Mouse (Mus musculus) erythroblast, embryonic 14.5 days (primary cell): ENCODE results near the gene Copb1.

ENCODE experiments used
- GATA1 ChIP-seq: IDR thresholded peaks from 2 replicates; pipeline ENCODE4 v1.6.1; 2012; ENCODE audit warnings: low read length, inconsistent platforms, mixed read lengths
- TAL1 ChIP-seq: IDR thresholded peaks from 3 replicates; pipeline ENCODE4 v1.6.1; 2012; ENCODE audit warnings: low read length, inconsistent platforms, mixed read lengths

DNA sequence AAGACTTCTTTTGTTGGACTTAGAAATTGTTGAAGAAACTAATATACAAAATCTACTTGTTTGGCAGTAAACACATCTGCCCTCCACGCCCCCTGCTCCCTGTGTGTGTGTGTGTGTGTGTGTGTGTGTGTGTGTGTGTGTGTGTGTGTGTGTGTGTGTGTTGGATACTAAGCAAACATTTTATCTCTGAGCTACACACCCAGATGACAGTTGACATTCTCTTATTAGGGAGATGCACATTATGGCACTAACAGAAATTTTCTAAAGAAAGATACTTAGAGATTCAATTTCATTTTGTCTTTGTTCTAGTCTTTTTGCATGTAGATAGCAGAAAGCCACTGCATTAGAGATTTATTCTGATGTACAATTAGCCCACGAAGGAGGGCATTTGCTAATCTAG, 37.6 kb downstream of the Copb1 start:
- no peak for TF ChIP-seq GATA1
- TF ChIP-seq TAL1: no peak
